Mouse (Mus musculus) megakaryocyte, embryonic 14.5 days (primary cell): ENCODE results near the gene Trim34a. TPM values are rescaled to one million over a fixed set of nuclear protein-coding genes. Genes with fewer than 3 reads are reported as not detected.
"Not testable (repeated sequence)": the region's sequence is repeated elsewhere in the genome, so short reads cannot be mapped to it uniquely, and the experiment has no call there.

Experiments
- H3K27me3 ChIP-seq: replicated peaks from 2 replicates; pipeline ENCODE3; 2012; ENCODE audit warnings: inconsistent platforms
- H3K36me3 ChIP-seq: replicated peaks from 2 replicates; pipeline ENCODE3; 2012; ENCODE audit warnings: low read length, inconsistent platforms, mixed read lengths
- H3K4me1 ChIP-seq: 2 replicates; pipeline ENCODE4 v1.6.1; 2012; ENCODE audit warnings: inconsistent platforms
- H3K4me3 ChIP-seq: replicated peaks from 2 replicates; pipeline ENCODE3; 2012; ENCODE audit warnings: moderate library complexity, mild to moderate bottlenecking, inconsistent platforms
- H3K9me3 ChIP-seq: 2 replicates; pipeline ENCODE4 v1.6.1; 2012; ENCODE audit warnings: inconsistent platforms
- FLI1 ChIP-seq: IDR thresholded peaks from 2 replicates; pipeline ENCODE4 v1.6.1; 2012; ENCODE audit warnings: low read length, inconsistent platforms, mixed read lengths
- GATA1 ChIP-seq: IDR thresholded peaks from 3 replicates; pipeline ENCODE4 v1.6.1; 2012; ENCODE audit warnings: mixed read lengths, low read length, inconsistent platforms, borderline replicate concordance
- polyA plus RNA-seq: library from polyadenylated mRNA; stranded (reverse); fragments of >175 nt; gene quantifications from 2 replicates; pipeline ENCODE4 v1.2.3, GENCODE M21; 2012; ENCODE audit warnings: low replicate concordance; ENCODE audit not compliant: insufficient read depth

Gene Trim34a
- polyA plus RNA-seq, 1 experiment = 0.30 TPM

- H3K36me3 ChIP-seq = peaks cover 4% of the 10 kb centered on the region
- H3K4me3 ChIP-seq = no peak overlapping the region
- H3K9me3 ChIP-seq = no peaks in the 10 kb centered on the region
- TF ChIP-seq GATA1 = no peak
- no peak for TF ChIP-seq FLI1
- H3K4me1 ChIP-seq = peaks cover 10% of the 10 kb centered on the region
- no peaks in the 10 kb centered on the region for H3K27me3 ChIP-seq
Observed at GRCm38 (mm10) chr7:104243616-104244015, 641 bp upstream of the Trim34a start.

GRCm38 (mm10) chr7:104260380-104260779 is 16.1 kb downstream of the Trim34a start:
- not testable (repeated sequence) for H3K9me3 ChIP-seq, H3K4me3 ChIP-seq, H3K27me3 ChIP-seq, H3K36me3 ChIP-seq, H3K4me1 ChIP-seq

- not testable (repeated sequence) for H3K9me3 ChIP-seq, H3K27me3 ChIP-seq, H3K4me3 ChIP-seq, H3K36me3 ChIP-seq, H3K4me1 ChIP-seq
Observed at GRCm38 (mm10) chr7:104265335-104265734, 21.1 kb downstream of the Trim34a start.

GRCm38 (mm10) chr7:104279361-104279760 is 35.1 kb downstream of the Trim34a start:
- H3K27me3 ChIP-seq, H3K36me3 ChIP-seq, H3K9me3 ChIP-seq, H3K4me3 ChIP-seq, H3K4me1 ChIP-seq: not testable (repeated sequence)

GRCm38 (mm10) chr7:104287576-104288443 is 43.6 kb downstream of the Trim34a start, which contains the start of gene Trim5:
TSS of gene Trim5 (minus strand) at chr7:104288094.
- not testable (repeated sequence) for H3K36me3 ChIP-seq, H3K4me1 ChIP-seq, H3K9me3 ChIP-seq, H3K4me3 ChIP-seq, H3K27me3 ChIP-seq

- H3K4me3 ChIP-seq = no peak overlapping the region
- no peaks in the 10 kb centered on the region for H3K9me3 ChIP-seq
- TF ChIP-seq FLI1 (no peak), GATA1 (no peak)
- H3K4me1 ChIP-seq = no peaks in the 10 kb centered on the region
- H3K27me3 ChIP-seq = no peaks in the 10 kb centered on the region
- H3K36me3 ChIP-seq = no peaks in the 10 kb centered on the region
Observed at GRCm38 (mm10) chr7:104290641-104291040, 46.4 kb downstream of the Trim34a start.

GRCm38 (mm10) chr7:104291638-104292400 is 47.6 kb downstream of the Trim34a start:
- H3K4me1 ChIP-seq = no peaks in the 10 kb centered on the region
- TF ChIP-seq GATA1 (no peak), FLI1 (no peak)

More at GRCm38 (mm10) chr7:104291638-104292400, 47.6 kb downstream of the Trim34a start:
- Histone ChIP-seq H3K27me3 (no peaks in the 10 kb centered on the region), H3K9me3 (no peaks in the 10 kb centered on the region), H3K36me3 (no peaks in the 10 kb centered on the region), H3K4me3 (no peak overlapping the region)

Other genes starting within 250 kb of the Trim34a start
- gene Olfr638, start 245.7 kb upstream of the Trim34a start, polyA plus RNA-seq = not detected in 2 replicates
- not detected in 2 replicates for gene Olfr639, start 227.2 kb upstream of the Trim34a start, polyA plus RNA-seq
- not detected in 2 replicates for gene Olfr640, start 218.9 kb upstream of the Trim34a start, polyA plus RNA-seq
- gene Olfr641, start 209.0 kb upstream of the Trim34a start, polyA plus RNA-seq = not detected in 2 replicates
- not detected in 2 replicates for gene Olfr642, start 191.8 kb upstream of the Trim34a start, polyA plus RNA-seq
- gene 4930516K23Rik, start 183.0 kb upstream of the Trim34a start, polyA plus RNA-seq = 0.04 TPM in 1 of 2 replicates, not detected in the other
- not detected in 2 replicates for gene Olfr644, start 172.6 kb upstream of the Trim34a start, polyA plus RNA-seq
- not detected in 2 replicates for gene Olfr645, start 159.0 kb upstream of the Trim34a start, polyA plus RNA-seq
- gene Olfr646, start 139.6 kb upstream of the Trim34a start, polyA plus RNA-seq = 0.13 TPM in 1 of 2 replicates, not detected in the other
- gene Ubqln5, start 114.6 kb upstream of the Trim34a start, polyA plus RNA-seq = not detected in 2 replicates
- gene Olfr643, start 107.1 kb upstream of the Trim34a start, polyA plus RNA-seq = not detected in 2 replicates
- gene Ubqln3, start 101.2 kb upstream of the Trim34a start, polyA plus RNA-seq = not detected in 2 replicates
- 0.06 TPM in 1 of 2 replicates, not detected in the other for gene Ubqlnl, start 93.9 kb upstream of the Trim34a start, polyA plus RNA-seq
- not detected in 2 replicates for gene Olfm5, start 79.6 kb upstream of the Trim34a start, polyA plus RNA-seq
- gene Olfr648, start 61.1 kb upstream of the Trim34a start, polyA plus RNA-seq = not detected in 2 replicates
- not detected in 2 replicates for gene Olfr649, start 48.5 kb upstream of the Trim34a start, polyA plus RNA-seq
- 0.39 and 1.5 TPM in 2 replicates for gene Trim6, start 25.7 kb upstream of the Trim34a start, polyA plus RNA-seq
- 0.08 TPM in 1 of 2 replicates, not detected in the other for gene Trim5, start 43.6 kb downstream of the Trim34a start, polyA plus RNA-seq
- not detected in 2 replicates for gene Trim12a, start 71.0 kb downstream of the Trim34a start, polyA plus RNA-seq
- gene Trim34b, start 85.0 kb downstream of the Trim34a start, polyA plus RNA-seq = 0.28 TPM in 1 of 2 replicates, not detected in the other
- 0.27 TPM in 1 of 2 replicates, not detected in the other for gene Trim12c, start 108.9 kb downstream of the Trim34a start, polyA plus RNA-seq
- gene Trim30b, start 125.4 kb downstream of the Trim34a start, polyA plus RNA-seq = 0.04 TPM in 1 of 2 replicates, not detected in the other
- gene Trim30c, start 156.4 kb downstream of the Trim34a start, polyA plus RNA-seq = not detected in 2 replicates
- gene Trim30a, start 220.7 kb downstream of the Trim34a start, polyA plus RNA-seq = 0.81 TPM in 1 of 2 replicates, not detected in the other